Mouse (Mus musculus): ENCODE measurements around the gene Tcf7l1.

Tcf7l1 gene

DNA sequence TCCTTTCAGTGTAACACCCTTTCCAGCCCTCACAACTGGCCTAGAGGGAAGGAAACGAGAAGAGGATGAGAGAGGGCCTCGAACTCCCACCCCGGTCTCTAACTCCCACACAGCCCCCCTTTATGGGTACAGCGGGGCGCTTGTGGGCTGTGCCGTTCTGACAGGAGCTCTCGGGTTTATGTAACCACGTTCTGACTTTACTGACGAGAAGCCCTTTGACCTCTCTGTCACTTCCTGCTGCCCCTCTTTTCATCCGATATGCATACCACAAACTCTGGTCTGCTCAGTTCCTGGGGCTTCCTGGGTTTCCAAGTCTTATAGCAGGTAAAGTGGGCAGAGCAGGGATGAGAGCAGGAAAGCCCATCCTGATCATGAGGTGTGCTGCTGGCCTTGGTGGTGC, 154.7 kb downstream of the Tcf7l1 start:
- intact Hi-C loops (cut with DNase I) = loop anchor here (5.0 to 10.0 kb wide), 2 partner anchors 33 to 520 kb away; no protein-coding TSS in a partner anchor

DNA sequence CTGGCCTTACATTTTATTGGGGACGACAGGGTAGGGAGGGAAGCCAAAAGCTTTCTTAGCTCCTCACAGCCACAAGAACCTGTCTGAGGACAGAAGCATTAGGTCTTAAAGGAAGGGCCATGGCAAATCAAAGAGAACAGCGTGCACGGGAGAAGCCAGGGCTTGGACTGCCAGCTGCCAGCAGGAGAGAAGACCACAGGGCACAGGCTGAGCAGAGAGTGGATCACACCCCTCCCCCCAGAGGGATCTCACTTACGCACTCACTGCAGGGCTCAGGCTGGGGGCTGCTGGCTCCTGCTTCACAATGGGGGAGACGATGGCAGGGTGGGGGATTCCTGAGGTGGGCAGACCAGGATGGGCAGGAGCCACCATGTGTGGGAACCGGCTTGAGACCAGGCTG, 157.4 kb downstream of the Tcf7l1 start:
- intact Hi-C loops (cut with DNase I) = loop anchor here (5.0 to 10.0 kb wide), 2 partner anchors 36 to 523 kb away; no protein-coding TSS in a partner anchor

DNA sequence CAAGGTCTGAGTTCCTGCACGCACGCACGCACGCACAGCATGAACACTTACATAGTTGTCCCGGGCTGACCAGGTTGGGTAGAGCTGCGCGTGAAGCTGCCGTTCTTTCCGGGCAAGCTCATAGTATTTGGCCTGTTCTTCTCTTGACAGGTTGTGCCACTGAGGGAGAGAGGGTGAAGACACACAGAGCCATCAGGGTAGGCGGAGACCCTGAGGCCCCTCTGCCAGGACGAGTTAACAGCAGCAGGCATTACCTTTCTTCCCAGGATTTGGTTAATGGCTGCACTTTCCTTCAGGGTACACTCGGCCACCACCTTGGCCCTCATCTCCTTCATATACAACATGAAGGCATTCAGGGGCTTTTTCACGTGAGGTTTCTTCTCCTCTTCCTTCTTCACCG, 158.1 kb downstream of the Tcf7l1 start:
- intact Hi-C loops (cut with DNase I) = loop anchor here (5.0 to 10.0 kb wide), 2 partner anchors 36 to 524 kb away; no protein-coding TSS in a partner anchor

DNA sequence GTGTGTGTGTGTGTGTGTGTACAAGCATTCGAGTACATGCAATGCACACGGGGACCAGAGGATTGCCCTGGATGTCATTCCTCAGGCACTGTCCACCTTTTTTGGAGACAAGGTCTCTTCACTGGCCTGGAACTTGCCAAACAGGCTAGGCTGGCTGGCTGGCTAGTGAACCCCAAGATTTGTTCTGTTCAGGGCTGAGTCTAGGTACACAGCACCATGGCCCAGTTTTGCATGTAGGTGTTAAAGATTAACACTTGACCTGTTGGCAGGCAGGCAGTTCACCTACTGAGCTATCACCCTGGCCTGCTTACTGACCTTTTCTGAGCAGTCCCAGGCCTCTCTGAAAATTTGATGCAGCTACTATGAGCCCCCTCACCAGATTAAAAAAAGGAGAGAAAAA, 158.7 kb downstream of the Tcf7l1 start:
- intact Hi-C loops (cut with DNase I) = loop anchor here (5.0 to 10.0 kb wide), 2 partner anchors 37 to 524 kb away; no protein-coding TSS in a partner anchor

DNA sequence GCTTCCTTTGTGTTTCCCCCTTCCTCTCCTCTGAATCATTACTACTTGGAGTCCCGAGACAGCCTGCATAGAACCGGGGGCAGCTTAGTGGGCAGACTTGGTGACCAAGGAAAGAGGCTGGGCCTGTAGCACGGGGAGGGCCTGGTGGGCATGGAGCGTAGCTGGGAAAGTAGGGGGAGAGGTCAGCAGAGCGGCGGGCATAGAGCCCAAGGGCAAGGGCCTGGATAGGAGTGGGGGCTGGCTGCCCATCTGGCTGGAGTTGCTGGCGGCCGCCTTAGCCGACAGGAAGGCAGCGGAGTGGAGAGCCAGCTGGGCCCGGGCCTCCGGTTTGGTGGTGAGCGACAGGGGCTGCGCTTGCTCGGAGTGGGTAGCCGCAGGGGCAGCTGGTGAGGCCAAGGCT, 161.8 kb downstream of the Tcf7l1 start:
- intact Hi-C loops (cut with DNase I) = no loop called here

DNA sequence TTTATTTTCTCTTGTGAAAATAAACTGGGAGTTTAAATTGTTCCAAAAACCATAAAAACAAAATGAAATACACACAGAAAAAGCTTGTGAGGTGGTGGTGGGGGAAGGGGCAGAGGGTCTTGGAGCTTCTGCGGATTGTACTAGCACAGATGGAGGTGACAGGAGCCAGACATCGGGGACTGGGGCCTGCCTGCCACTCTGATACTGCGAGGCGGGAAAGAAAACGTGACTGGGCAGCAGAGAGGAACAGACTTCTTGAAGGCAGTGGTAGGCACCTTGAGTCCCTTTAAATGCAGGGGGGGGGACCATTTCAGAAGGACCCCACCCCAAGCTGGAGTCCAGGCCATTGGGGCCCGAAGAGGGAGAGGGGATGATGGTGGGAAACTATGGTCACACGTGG, 162.7 kb downstream of the Tcf7l1 start:
- intact Hi-C loops (cut with DNase I) = no loop called here

DNA sequence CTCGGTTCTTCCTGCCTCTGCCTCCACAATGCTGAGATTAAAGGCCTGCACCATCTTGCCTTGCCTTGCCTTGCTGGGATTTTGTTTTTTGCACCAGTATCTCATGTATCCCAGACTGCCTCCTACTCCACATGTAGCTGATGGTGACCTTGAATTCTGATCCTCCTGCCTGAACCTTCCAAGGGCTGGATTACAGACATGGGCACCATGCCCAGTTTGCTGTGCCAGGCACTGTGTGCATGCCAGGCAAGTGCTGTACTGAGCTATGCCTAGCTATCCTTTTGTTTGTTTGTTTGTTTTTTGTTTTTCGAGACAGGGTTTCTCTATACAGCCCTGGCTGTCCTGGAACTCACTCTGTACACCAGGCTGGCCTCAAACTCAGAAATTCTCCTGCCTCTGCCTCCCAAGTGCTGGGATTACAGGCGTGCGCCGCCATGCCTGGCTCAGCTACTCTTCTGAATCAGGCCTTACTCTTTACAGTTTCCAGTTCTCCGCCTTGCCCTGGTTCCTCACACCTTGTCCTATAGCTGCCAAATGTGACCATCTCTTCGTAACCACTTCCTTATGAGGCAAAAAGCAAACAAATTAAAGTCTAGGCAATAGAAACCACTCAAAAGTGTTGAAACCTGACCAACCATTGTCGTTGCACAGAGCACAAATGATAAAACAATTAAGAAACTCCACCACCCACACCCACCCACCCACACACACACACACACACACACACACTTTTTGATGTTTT, 165.2 kb downstream of the Tcf7l1 start:
- intact Hi-C loops (cut with DNase I) = no loop called here

DNA sequence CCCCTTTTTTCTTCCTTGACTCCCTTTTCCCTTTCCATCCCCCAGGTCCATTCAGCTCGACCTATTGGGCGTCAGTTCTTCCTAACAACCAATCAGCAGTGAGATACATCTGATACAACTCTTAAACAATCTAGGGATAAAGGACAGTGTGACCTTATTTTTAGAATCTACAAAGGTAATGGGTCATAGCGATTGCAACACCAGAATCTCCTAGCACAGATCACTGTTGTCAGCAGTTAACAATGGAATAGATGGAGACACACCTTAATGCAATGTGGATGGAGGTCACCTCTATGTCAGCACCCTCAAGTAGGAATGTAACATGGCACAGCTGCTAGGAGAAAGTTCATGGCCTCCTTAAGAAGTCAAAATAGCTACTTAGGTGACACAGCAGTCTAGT, 166.1 kb downstream of the Tcf7l1 start:
- intact Hi-C loops (cut with DNase I) = no loop called here

DNA sequence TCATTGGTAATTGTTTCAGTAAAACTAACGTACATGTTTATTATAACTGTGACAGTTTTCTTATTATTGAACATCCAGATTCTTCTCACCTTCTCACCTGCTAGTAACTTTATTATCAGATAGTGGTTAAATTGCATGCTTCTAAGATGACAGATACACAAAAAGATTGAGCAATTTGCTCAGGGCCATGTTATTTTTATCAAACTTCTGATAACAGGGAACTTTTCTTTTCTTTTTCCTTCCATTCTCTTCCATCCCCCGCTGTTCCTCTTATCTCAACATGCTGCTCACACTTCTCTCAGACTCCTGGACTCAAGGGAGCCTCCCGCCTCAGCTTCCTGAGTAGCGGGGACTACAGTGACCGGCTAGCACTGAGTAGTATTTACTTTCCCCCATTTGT, 168.1 kb downstream of the Tcf7l1 start:
- intact Hi-C loops (cut with DNase I) = no loop called here

DNA sequence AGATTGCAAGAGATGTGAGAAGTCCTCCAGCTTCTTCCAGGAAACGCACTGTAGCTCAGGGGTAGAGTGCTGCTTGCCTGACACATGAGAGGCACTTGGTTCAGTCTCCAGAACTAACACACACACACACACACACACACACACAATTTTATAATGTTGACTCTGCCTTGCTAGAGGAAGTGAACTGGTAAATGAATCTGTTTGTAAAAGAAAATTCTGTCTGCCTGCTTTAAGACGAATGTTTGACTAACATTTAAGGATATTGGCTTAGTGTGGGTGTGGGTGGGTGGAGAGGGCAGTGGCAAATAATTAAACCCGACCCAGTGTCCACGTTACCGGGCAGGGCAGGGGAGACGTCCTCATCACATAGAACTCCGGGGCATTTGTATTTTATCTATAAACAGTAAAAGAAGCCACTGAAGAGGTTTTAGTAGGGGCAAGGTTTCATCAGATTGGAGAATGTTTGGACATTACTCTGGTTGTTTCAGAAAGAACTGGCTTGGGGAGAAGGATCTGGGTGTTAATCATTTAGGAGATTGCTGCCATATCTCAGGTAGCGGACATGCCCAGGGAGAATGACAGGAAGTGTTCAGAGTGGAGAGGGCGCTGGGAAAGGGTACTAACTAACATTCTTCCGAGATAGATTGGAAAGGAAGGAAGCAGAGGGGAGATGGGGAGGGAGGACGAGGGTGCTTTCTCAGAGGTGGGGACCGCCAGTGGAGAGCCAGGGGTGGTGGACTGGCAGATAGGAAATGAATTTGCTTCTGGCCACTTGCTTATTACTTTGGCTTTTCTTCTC, 169.1 kb downstream of the Tcf7l1 start:
- intact Hi-C loops (cut with DNase I) = no loop called here

DNA sequence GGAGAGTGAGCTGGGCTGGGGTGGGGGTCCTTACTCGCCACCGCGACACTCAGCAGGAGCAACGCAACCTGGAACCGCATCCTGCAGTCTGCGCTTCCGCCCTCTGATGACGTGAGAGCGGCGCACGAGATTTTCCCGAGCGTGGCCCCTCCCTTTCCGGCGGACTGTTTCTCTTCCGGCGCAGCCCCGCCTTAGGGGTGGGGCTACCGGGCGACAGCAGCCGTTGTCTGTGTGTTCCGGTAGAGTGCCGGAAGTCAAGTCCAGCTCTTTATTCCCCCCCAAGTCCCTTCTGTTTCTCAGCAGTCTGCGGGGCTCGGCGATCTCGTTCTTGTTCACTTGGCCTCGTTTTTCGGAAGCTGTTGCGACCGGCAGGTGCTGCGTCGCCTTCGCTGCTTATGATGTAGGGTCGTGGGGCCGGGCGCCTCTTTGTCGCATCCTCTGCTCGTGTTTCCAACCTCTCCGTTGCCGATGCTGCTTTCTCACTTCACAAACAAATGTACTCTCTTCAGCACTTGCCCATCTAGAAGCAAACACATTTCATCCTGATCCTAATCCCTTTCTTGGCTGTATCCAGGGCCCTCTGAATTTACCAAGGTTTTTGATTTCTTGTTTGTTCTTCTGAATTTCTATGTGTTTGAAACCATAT, 172.3 kb downstream of the Tcf7l1 start, which contains the start of gene Tgoln1:
Gene Tgoln1 (minus strand): TSS at position 358 of the 646 bp plus-strand sequence.
- intact Hi-C loops (cut with DNase I) = no loop called here

DNA sequence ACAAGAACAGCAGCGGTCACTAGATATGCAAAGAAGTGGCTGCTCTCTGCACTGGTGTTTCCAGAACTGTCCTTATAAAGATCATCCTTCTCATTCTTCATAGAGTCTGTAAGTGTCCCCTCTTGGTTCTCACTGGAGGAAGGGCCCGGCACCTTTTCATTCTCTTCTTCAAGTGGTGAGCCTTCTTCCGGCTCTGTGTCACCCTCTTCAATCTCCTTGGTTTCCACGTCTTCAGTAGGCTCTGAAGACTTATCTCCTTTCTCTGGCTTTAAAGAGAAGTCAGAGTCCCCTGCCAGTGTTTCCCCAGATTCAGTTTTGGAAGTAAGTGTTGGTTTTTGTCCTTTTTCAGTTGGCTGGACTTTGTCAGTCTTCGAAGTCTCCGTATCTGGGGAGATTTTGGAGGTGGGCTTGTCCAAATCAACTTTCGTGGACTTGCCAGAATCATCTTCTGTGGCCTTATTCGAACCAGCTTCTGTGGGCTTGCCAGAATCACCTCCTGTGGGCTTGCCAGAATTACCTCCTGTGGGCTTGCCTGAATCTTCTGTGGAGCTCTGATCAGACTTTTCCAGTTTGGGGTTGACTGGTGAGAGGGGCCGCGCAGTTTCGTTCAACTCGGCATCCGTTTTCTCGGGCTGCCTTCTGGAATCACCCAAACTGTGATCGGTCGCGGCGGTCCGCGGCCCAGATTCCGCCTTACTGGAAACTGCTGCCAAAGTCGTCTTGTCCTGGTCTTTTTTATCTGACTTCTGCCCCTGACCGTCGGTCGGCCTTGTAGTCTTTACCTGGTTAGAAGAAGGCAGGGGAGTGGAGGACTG, 173.3 kb downstream of the Tcf7l1 start:
- intact Hi-C loops (cut with DNase I) = no loop called here

DNA sequence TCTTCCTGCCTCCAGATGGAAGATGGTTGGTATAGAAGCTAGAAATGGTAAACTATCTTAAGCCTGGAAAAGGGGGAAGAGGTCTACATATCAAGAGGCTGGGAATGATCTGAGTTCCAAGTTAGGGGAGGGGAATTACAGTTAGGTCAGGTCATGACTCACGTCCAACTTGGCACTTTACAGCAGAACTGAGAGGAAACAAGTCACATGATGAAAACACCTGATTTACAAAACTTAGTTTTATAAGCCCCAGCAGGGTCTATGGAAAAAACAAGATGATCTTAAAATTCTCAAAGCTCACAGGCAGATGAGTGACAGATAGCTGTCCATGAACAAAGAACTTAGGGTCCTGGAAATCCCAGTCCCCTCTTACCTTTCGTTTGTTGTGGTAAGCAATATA, 173.9 kb downstream of the Tcf7l1 start:
- intact Hi-C loops (cut with DNase I) = no loop called here

DNA sequence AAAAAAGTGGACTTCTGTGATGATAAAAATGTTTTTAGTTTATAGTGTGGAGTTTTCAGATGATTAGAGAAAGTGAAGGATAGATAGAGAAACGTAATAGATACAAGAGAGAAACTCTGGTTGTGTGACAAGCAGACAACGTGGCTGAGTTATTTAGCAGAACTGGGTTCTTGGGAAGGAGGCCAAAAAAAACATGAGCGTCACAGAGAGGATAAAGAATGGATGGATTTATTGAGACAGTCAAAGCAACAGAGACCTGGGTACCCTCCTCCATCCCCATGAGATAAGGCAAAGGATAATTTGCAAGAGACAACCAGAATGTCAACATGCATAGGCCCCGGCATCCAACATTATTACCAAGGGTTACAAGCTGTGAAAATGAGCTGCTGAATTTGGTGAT, 178.8 kb downstream of the Tcf7l1 start:
- intact Hi-C loops (cut with DNase I) = no loop called here

DNA sequence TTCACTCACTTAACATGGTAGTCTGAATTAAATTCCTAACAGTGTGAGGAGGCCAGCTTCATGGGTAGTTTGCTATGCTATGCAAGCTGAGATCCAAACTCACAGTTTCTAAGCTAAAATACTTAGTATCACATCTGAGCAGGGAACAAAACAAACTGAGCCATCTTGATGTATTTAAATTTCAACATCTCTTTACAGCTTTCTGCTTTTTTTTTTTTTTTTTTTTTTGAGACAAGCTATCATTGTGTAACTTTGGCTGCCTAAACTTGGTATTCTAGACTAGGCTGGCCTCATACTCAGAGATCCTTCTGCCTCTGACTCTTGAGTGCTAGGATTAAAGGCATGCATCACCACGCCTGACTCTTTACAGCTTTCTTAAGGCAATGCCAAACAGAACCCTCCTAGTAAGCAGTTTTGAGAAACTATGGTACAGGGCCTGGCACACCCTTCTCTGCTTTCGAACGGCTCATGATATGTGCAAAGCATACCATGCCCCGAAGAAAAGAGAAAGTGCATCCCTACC, 180.3 kb downstream of the Tcf7l1 start:
- intact Hi-C loops (cut with DNase I) = no loop called here

DNA sequence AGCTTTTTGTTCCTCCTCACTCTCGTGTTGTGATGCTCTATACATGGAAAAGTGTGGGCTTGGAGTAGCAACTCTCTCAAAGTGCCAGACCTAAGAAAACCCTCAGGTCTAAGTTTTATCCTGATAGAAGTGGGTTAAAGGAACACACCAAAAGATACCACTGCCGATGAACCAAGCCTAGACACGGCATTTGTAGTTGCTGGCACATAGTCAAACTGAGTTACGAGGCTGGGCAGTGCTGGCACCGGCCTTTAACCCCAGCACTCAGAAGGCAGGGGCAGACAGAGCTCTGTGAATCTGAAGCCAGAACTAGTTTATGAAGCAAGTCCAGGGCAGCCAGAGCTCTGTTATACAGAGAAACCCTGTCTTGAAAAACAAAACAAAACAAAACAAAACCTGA, 181.4 kb downstream of the Tcf7l1 start:
- intact Hi-C loops (cut with DNase I) = no loop called here

DNA sequence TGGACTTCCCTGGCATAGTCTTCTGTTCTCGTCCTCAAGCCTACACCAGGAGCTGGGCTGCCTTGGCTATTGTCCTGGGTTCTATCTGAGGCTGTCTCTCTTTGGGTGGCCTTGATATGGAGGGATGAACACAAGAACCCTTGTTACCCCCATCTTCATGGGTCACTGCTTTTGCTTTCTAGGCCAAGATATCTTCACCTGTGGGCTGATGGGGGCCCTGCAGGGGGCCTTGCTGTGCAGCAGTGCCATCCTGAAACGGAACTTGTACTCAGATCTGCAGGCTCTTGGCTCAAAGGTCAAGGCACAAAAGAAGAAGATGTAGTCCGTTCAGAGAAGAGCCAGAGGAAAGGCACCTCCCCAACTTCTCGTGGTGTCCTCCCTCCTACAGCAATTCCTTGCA, 182.0 kb downstream of the Tcf7l1 start:
- intact Hi-C loops (cut with DNase I) = no loop called here

DNA sequence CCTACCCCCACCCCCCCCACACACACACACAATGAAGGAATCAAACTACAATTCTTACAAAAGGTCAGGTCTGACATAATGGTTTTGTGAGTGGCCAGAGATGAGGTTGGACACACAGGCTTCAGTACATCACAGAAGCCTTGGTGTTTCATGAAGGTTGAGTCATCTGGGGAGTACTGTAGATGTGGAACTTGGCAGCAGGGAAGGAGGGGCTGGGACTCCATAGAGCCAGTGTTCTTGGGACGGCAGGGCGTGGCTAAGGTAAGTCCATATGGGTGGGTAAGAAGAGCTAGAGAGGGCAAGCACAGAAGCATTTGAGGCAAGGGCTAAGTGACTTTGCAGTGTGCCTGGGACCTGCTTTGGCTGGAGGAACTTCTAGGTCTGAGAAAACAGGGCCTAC, 185.0 kb downstream of the Tcf7l1 start:
- intact Hi-C loops (cut with DNase I) = no loop called here

DNA sequence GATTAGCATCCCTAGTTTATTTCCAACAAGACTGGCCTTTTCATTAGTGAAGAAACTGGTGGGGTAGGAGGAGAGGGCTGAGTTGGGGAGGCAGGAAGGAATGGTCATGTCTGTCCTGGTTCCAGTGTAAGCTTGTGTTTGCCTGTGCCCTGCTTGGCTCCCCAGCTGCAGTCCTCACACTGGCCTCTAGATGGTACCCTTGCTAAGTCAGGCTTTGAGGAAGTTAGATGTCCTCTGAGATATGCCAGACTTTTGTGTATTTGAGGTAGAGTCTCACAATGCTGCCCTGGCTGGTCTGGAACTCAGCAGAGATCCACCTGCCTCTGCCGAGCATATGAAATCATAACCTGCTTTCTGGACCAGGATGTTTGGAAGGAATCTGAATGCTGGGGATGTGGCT, 187.3 kb downstream of the Tcf7l1 start:
- intact Hi-C loops (cut with DNase I) = no loop called here

DNA sequence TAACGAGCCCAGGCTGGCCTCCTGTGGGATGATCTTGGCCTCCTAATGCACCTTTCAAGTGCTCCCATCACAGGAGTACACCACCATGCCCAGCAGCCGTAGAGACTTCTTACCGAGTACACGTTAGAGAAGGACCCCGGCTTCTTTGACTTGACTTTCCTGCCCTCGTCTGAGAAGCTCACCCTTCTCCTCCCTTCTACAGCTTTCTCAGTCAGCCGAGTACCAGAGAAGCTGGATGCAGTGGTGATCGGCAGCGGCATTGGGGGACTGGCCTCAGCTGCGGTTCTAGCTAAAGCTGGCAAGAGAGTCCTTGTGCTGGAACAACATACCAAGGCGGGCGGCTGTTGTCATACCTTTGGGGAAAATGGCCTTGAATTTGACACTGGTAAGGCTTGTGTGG, 188.3 kb downstream of the Tcf7l1 start:
- intact Hi-C loops (cut with DNase I) = no loop called here

DNA sequence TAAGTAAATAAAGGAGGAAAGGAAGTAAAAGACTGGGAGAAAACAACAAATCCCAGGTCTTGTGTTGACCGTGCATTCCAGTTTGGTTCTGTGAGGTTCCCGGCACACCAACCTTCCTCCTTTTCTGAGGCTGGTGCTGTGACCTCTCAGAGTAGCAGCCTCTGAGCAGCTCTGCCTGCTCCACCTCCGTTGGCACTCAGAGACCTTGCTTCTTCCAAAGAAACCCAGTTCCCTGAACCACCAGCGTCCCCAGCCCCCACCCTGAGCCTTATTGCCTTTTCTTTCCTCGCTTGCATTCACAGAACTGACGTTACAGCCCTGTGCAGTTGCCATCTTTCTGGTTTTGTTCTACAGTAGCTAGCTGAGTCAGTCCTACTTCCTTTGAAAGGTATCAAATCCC, 188.8 kb downstream of the Tcf7l1 start:
- intact Hi-C loops (cut with DNase I) = no loop called here

Measured in adrenal gland (tissue).